In genomic region chr4:122961100-122961567, GRCm38 (mm10) we compare ENCODE assay signal across 9 mouse cellular contexts. TPM values are rescaled to one million over a fixed set of nuclear protein-coding genes. Genes with fewer than 3 reads are reported as not detected.
DNase-seq lines count a peak whose midpoint lies in the region; ATAC-seq and TF ChIP-seq lines count a peak whose summit lies in the region.
"Had no signal": no experiment of that assay in that cellular context is flagged by ENCODE, and none has a peak within 500 bp of the region (broad histone marks: within the 10 kb centered on the region; RNA-seq: fewer than 3 reads in every experiment).

Gene Mfsd2a, minus strand, starts transcription at chr4:122961188.

- TF ChIP-seq POLR2A in kidney, adult 2 months (IDR thresholded peaks at IDR 0.05; ENCODE audit: low read depth, low read length) = no peak

- H3K4me2 ChIP-seq in limb, embryonic 11.5 days (ENCODE audit: low read depth, severe bottlenecking) = peak within 1 kb of the TSS; percentile 97

- H3K9ac ChIP-seq in limb, embryonic 11.5 days (ENCODE audit: low read length) = peak within 1 kb of the TSS; percentile 77

- DNase-seq in gastrocnemius, adult 2 months = peak; percentile 66
- DNase-seq in gastrocnemius, postnatal 25 days = no peak
- peak; percentile 89 for DNase-seq in embryo, embryonic 10.5 days (ENCODE audit: low spot score)
- peak; percentile 17 for DNase-seq in heart, adult 9 months (ENCODE audit: low spot score in 2 of 2)
- DNase-seq in kidney, adult 2 months = peak; percentile 81
- peak; percentile 88 for DNase-seq in limb, embryonic 11.5 days (ENCODE audit: low spot score)
- peak; percentile 85 for DNase-seq in midbrain, embryonic 10.5 days (ENCODE audit: low spot score)
- peak; percentile 54 for DNase-seq in splenic B cell, adult 2 months (ENCODE audit: low read depth, low spot score)

- no peak within 1 kb of the TSS; the same call in 1 of the 2 replicates for H3K27ac ChIP-seq in gastrocnemius, adult 2 months
- H3K27ac ChIP-seq in kidney, adult 2 months (ENCODE audit: insufficient read depth, low read depth, low read length) = no peak within 1 kb of the TSS
- no peak within 1 kb of the TSS for H3K27ac ChIP-seq in limb, embryonic 11.5 days (replicated peaks; ENCODE audit: low read depth, low read length)
- H3K27ac ChIP-seq in midbrain, embryonic 10.5 days (replicated peaks) = peak within 1 kb of the TSS; percentile 94

- no peaks in the 10 kb centered on the region for H3K36me3 ChIP-seq in kidney, adult 2 months (ENCODE audit: control insufficient read depth, insufficient read depth, low read length)
- H3K36me3 ChIP-seq in limb, embryonic 11.5 days (ENCODE audit: control insufficient read depth, insufficient read depth, low read length) = no peaks in the 10 kb centered on the region
- H3K36me3 ChIP-seq in midbrain, embryonic 10.5 days = peaks cover 30% of the 10 kb centered on the region
- H3K36me3 ChIP-seq in splenic B cell, adult 2 months (ENCODE audit: control insufficient read depth, insufficient read depth, low read length, poor library complexity, severe bottlenecking) = no peaks in the 10 kb centered on the region

- no peaks in the 10 kb centered on the region for H3K4me1 ChIP-seq in kidney, adult 2 months (ENCODE audit: control insufficient read depth, insufficient read depth, low read length)
- H3K4me1 ChIP-seq in limb, embryonic 11.5 days (ENCODE audit: control insufficient read depth, insufficient read depth, low read length) = peaks cover 11% of the 10 kb centered on the region
- peaks cover 51% of the 10 kb centered on the region for H3K4me1 ChIP-seq in midbrain, embryonic 10.5 days

- intact Hi-C loops in gastrocnemius, adult 2 months (cut with DNase I) = no loop called here

- TF ChIP-seq CTCF in gastrocnemius, adult 2 months (IDR thresholded peaks at IDR 0.05) = no peak
- no peak for TF ChIP-seq CTCF in kidney, adult 2 months (conservative IDR thresholded peaks at IDR 0.05; ENCODE audit: insufficient read depth, insufficient read length, low read depth, low read length)

- H3K4me3 ChIP-seq in gastrocnemius, adult 2 months = peak within 1 kb of the TSS; percentile 75
- peak within 1 kb of the TSS; percentile 45 for H3K4me3 ChIP-seq in kidney, adult 2 months (ENCODE audit: insufficient read depth, low read depth, low read length)
- H3K4me3 ChIP-seq in limb, embryonic 11.5 days (ENCODE audit: low read depth, low read length) = peak within 1 kb of the TSS; percentile 67
- H3K4me3 ChIP-seq in midbrain, embryonic 10.5 days = peak within 1 kb of the TSS; percentile 92

- no peaks in the 10 kb centered on the region for H3K9me3 ChIP-seq in limb, embryonic 11.5 days (ENCODE audit: control insufficient read depth, low read length)
- H3K9me3 ChIP-seq in midbrain, embryonic 10.5 days (replicated peaks) = no peaks in the 10 kb centered on the region

- H3K27me3 ChIP-seq in kidney, adult 2 months (replicated peaks; ENCODE audit: control insufficient read depth, insufficient read depth, low read length) = no peaks in the 10 kb centered on the region
- H3K27me3 ChIP-seq in limb, embryonic 11.5 days (ENCODE audit: control insufficient read depth, insufficient read depth, low read length) = no peaks in the 10 kb centered on the region
- H3K27me3 ChIP-seq in midbrain, embryonic 10.5 days (ENCODE audit: low read depth, poor library complexity, severe bottlenecking) = peaks cover 54% of the 10 kb centered on the region
- no peaks in the 10 kb centered on the region for H3K27me3 ChIP-seq in splenic B cell, adult 2 months (ENCODE audit: control insufficient read depth, insufficient read depth, low read length, poor library complexity, severe bottlenecking)
- H3K27me3 ChIP-seq: Patski had no signal

- 4% methylated on average over 27 of the region's 27 CpGs for WGBS in kidney, adult 2 months
- under 1% methylated on average over 27 of the region's 27 CpGs for WGBS in limb, embryonic 11.5 days
- under 1% methylated on average over 27 of the region's 27 CpGs for WGBS in midbrain, embryonic 10.5 days

- ATAC-seq in limb, embryonic 11.5 days (ENCODE audit: insufficient number of reproducible peaks, low FRiP score, low TSS enrichment, low read depth) = peak; percentile 85
- ATAC-seq: Patski had no signal

RNA-seq across cellular contexts. Expression of gene Mfsd2a, which starts in this region (rescaled TPM):
- total RNA-seq in gastrocnemius, adult 2 months (2021) = under 1 TPM in 1 of 2 experiments, not detected in 1; 0.10 TPM
- under 1 TPM; 0.24 to 0.26 TPM for total RNA-seq in gastrocnemius, postnatal 25 days (2021)
- 27.6 and 43.9 TPM in 2 replicates for polyA plus RNA-seq in kidney, adult 2 months (2012; rRNA removed)
- polyA plus RNA-seq in limb, embryonic 11.5 days (2014; fragmentation: Nextera tagmentation; extraction: Ambion mirVana) = 7.5 and 8.7 TPM in 2 replicates
- 22.6 and 27.2 TPM in 2 replicates for polyA plus RNA-seq in midbrain, embryonic 10.5 days (2016; fragmentation: Nextera tagmentation; extraction: Ambion mirVana)

Comparison
In these comparisons a context has a peak if more than half of its experiments do, and no peak if none do; other contexts are left out.
1. Peak in DNase-seq and H3K4me3 ChIP-seq in gastrocnemius, adult 2 months; RNA of the gene not detected or under 1 TPM.